Mouse (Mus musculus) B cell, adult 62 days (primary cell): ENCODE measurements around the gene Col19a1. TPM values are rescaled to one million over a fixed set of nuclear protein-coding genes. Genes with fewer than 3 reads are reported as not detected.

Source experiments
- total RNA-seq: library from RNA; stranded (reverse); gene quantifications from 4 replicates; pipeline ENCODE4 v1.2.4, GENCODE M21; 2023

The Col19a1 gene
- total RNA-seq = not detected in 4 replicates

DNA sequence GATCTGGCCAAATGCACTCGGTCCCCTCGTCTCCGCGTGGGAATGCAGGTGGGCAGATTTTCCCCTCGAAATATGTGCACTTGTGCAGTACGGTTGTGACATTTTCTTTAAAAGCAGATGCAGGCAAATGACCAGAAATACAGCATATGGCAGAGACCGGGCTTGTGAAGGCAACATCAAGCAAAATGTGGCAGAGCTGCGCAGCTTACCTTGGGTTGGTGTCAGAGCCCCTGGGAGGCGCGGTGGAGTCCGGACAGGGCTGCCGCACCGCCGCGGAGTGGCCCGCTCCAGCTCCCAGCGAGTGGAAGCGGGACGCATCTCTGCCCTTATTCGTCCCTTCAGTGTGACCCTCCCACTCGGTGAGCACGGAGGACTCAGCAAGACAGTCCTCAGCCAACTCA lies at the start of gene Col19a1:
Col19a1 (minus strand) TSS at position 332 of the 401 bp plus-strand sequence.

Other genes starting within 250 kb of the Col19a1 start
- 175 to 193 TPM (median 182 TPM) in 4 replicates for gene Lmbrd1, start 91.2 kb upstream of the Col19a1 start, total RNA-seq